Mouse (Mus musculus) embryonic fibroblast, embryonic 13.5 days (primary cell): Measurements from ENCODE around the gene Duox1.

Experiments used
- CTCF ChIP-seq: IDR thresholded peaks from 2 replicates; pipeline ENCODE4 v1.5.1; 2011; ENCODE audit warnings: mild to moderate bottlenecking, control low read depth, low read length, moderate library complexity, borderline replicate concordance; ENCODE audit not compliant: insufficient read depth
- POLR2A ChIP-seq: IDR thresholded peaks from 2 replicates; pipeline ENCODE4 v1.6.1; 2011; ENCODE audit warnings: low read depth, mild to moderate bottlenecking, control low read depth, low read length, moderate library complexity

DNA sequence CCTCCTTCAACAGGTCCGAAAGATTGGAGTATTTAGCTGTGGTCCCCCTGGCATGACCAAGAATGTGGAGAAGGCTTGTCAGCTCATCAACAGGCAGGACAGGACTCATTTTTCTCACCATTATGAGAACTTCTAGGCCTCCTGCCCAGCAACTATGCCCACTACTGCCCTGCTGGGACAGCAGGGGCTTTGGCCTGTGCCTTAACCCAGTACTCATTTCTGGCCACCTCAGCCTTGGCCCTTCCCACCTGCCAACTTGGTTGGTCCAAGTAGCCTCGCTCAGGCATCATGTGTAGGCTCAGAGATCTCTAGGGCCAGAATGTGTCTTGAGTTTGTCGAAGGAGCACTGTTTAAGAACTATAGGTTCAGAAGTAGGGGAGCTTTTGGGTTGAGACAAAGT lies 31.8 kb downstream of the Duox1 start:
- TF ChIP-seq POLR2A (no peak), CTCF (no peak)
